Mouse (Mus musculus) lung, adult 2 months (tissue): ENCODE data around the gene Fam207a.

ENCODE experiments used
- CTCF ChIP-seq: fragments of 200-500 bp; IDR thresholded peaks from 2 replicates; pipeline ENCODE4 v1.5.1; 2011; ENCODE audit warnings: mild to moderate bottlenecking, low read length, control low read depth; ENCODE audit not compliant: insufficient read depth
- POLR2A ChIP-seq: fragments of 200-500 bp; IDR thresholded peaks from 2 replicates; pipeline ENCODE4 v1.6.1; 2011; ENCODE audit warnings: low read depth, mild to moderate bottlenecking, control low read depth, low read length, borderline replicate concordance; ENCODE audit errors: extremely low read depth

DNA sequence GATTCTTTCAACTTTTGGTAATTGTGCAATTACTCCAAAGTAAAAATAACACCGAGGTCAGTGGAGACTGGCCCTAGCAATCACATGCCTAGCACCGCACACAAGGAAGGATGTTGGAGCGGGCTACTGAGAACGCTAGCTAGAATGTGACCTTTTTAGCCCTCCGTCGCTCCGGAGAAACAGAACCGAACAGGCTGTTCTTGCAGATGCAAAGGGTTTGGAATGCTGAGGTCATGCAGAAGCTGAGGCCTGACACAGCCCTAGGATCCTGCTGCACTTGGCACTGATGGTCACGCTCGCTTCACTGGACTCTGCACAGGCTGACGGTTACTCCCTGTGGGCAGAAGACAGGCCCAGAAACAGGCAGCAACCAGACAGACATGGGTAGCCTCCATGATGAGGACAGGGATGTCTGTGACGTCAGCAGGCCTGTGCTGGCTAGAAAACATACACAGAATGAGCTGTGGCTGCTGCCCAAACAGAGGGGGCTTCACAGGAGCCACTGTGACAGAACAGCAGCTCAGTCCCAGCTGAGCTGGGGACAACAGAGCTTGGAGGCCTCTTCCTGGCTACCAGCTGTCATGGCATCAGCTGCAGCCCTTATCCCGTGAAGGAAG, 8.5 kb downstream of the Fam207a start:
- no peak for TF ChIP-seq CTCF
- no peak for TF ChIP-seq POLR2A
